Mouse (Mus musculus): ENCODE results near the gene Klf15. TPM values are rescaled to one million over a fixed set of nuclear protein-coding genes. Genes with fewer than 3 reads are reported as not detected.

The Klf15 gene
- total RNA-seq (2023): not detected in 4 replicates

GRCm38 (mm10) chr6:90462181-90462706, at the start of gene Klf15:
Gene Klf15 (plus strand): TSS chr6:90462576.

DNA sequence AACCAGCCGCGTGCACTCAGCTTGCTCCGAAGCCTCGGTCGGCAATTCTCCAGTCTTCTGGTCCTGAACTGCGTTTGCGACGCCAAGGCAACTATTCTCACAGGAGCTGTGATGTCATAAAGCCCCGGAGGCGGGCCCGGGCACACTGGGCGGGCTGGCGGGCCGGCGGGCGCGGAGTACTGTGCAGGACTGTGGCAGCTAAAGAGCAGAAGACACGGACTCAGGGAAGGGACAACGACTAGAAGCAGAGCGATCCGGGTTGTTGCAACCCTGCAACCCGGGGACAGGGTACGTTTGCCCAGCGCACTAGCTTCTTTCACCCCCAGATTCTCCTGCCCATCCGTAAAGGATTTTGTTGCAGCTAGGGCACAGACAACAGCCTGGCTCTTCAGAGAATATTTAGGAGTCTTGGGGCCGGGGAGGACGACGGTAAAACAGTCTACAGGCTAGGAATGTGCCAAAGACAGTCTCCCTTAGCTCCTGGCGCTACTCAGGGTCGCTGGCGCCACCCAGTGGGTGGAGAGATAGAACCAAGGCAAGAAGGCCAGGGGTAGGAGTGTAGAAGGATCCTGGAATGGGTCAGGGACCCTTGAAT, 33.9 kb upstream of the Klf15 start, which contains the start of gene Cfap100:
Gene Cfap100, minus strand, starts transcription at position 418 of the 595 bp plus-strand sequence.

DNA sequence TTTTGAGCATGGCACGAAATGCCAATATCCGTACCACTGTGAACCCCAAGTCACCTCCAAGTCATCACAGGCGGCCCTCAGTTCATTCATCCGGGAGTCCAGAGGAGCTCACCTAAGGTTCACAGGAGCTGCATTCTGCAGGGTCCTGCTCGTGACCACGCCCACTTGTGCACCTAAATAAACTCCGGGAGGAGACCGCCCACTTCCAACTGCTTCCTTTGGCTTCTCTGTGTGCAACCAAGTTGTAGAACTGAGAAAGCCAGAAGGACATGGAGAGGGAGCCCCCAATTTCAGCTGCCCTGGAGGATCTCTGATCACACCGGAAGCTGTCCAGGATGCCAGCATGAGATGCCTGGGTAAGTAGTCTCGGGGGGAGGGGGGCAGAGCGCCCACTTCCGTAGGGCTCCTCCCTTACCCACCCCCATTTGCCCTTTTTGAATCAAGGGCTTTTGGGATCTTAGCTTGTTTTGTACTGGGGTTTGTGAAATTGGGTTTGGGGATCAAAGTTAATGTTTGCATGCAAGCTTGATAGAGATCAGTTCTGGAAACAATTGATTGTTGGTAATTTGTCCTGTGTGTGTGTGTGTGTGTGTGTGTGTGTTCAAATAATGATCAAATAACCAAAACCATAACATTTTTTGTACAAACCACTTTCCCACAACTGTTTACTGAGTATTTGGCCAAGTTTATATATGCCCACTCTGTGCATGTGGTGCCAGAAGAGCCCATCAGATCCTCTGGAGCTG, 24.0 kb downstream of the Klf15 start, which contains the start of gene Aldh1l1:
Gene Aldh1l1, plus strand, starts transcription at position 252 of the 746 bp plus-strand sequence.

Other genes with a start within 250 kb of the Klf15 start
- not detected in 4 replicates for gene Vmn1r53, start 238.1 kb upstream of the Klf15 start, total RNA-seq (2023)
- gene Vmn1r54, start 216.3 kb upstream of the Klf15 start, total RNA-seq (2023): not detected in 4 replicates
- not detected in 4 replicates for gene BC048671, start 161.4 kb upstream of the Klf15 start, total RNA-seq (2023)
- gene Chst13, start 137.4 kb upstream of the Klf15 start, total RNA-seq (2023): not detected in 4 replicates
- not detected in 4 replicates for gene Uroc1, start 129.3 kb upstream of the Klf15 start, total RNA-seq (2023)
- 24.9 to 30.4 TPM (median 29.5 TPM) in 4 replicates for gene Zxdc, start 93.1 kb upstream of the Klf15 start, total RNA-seq (2023)
- gene Cfap100, start 33.8 kb upstream of the Klf15 start, total RNA-seq (2023): not detected in 4 replicates
- gene Aldh1l1, start 23.9 kb downstream of the Klf15 start, total RNA-seq (2023): 0.24 TPM in 1 of 4 replicates, not detected in the others
- gene Slc41a3, start 142.1 kb downstream of the Klf15 start, total RNA-seq (2023): 4.6 to 5.5 TPM (median 5.1 TPM) in 4 replicates

Measured in B cell, adult 62 days (primary cell).